Mouse (Mus musculus) midbrain, embryonic 10.5 days (tissue): ENCODE results near the gene Fam213b. TPM values are rescaled to one million over a fixed set of nuclear protein-coding genes. Genes with fewer than 3 reads are reported as not detected.

Experiments used
- DNase-seq: peaks from one replicate; pipeline ENCODE4 v3.0.0-alpha.2; 2017; ENCODE audit warnings: low spot score
- H3K27ac ChIP-seq: fragments of 300-500 bp; sonication (generic); replicated peaks from 2 replicates; pipeline ENCODE4 v1.5.1; 2016; ENCODE audit warnings: mild to moderate bottlenecking
- H3K27me3 ChIP-seq: fragments of 300-500 bp; sonication (generic); 2 replicates; pipeline ENCODE4 v1.6.1; 2016; ENCODE audit warnings: low read depth, mild to moderate bottlenecking; ENCODE audit not compliant: poor library complexity, severe bottlenecking
- H3K36me3 ChIP-seq: fragments of 300-500 bp; sonication (generic); 2 replicates; pipeline ENCODE4 v1.6.1; 2016; ENCODE audit warnings: mild to moderate bottlenecking, moderate library complexity
- H3K4me1 ChIP-seq: fragments of 300-500 bp; sonication (generic); 2 replicates; pipeline ENCODE4 v1.6.1; 2016
- H3K4me3 ChIP-seq: fragments of 300-500 bp; sonication (generic); 2 replicates; pipeline ENCODE4 v1.5.1; 2016; ENCODE audit warnings: mild to moderate bottlenecking, moderate library complexity
- H3K9me3 ChIP-seq: fragments of 300-500 bp; sonication (generic); replicated peaks from 2 replicates; pipeline ENCODE4 v1.6.1; 2016; ENCODE audit warnings: mild to moderate bottlenecking
- WGBS: fragments of 180-500 bp; shearing (Covaris S2); methylation state at CpG from one replicate; pipeline ENCODE4 v1.1.7; 2016; 5-methylcytosine and 5-hydroxymethylcytosine counted together
- polyA plus RNA-seq: library from polyadenylated mRNA; unstranded; fragments of >200 nt; fragmentation: Nextera tagmentation; extraction: Ambion mirVana; gene quantifications from 2 replicates; pipeline ENCODE4 v1.2.1, GENCODE M21; 2016

Gene Fam213b
- polyA plus RNA-seq, 1 experiment from 2014 or later = 45.9 TPM

DNA sequence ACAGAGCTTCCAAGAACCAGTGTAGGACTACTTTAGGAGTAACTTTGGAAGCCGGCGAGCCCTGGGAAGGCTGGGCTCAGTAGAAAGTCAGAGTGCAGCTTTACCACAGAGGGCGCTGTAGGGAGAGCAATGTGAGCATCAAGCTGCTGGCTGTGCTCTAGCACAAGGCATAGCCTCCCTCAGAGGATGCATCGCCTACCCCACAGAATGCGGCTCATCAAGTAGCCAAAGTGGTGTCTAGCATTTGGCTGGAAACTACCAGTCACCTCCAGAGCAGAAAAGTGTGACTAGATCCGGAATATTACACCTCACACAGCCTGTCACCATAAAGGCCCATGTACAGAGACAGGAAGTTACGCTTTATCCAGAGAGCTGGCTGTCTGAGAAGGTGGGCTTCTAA, 36.9 kb upstream of the Fam213b start:
- no peak overlapping the region for H3K27ac ChIP-seq
- no peak for DNase-seq
- H3K4me1 ChIP-seq = peaks cover 20% of the 10 kb centered on the region
- H3K9me3 ChIP-seq = no peaks in the 10 kb centered on the region
- H3K36me3 ChIP-seq = no peaks in the 10 kb centered on the region
- 76% methylated on average over 7 of the region's 7 CpGs for WGBS
- no peak overlapping the region for H3K4me3 ChIP-seq
- 0 out of 2 replicates have a peak, but pooled peaks cover 4% of the 10 kb centered on the region for H3K27me3 ChIP-seq

DNA sequence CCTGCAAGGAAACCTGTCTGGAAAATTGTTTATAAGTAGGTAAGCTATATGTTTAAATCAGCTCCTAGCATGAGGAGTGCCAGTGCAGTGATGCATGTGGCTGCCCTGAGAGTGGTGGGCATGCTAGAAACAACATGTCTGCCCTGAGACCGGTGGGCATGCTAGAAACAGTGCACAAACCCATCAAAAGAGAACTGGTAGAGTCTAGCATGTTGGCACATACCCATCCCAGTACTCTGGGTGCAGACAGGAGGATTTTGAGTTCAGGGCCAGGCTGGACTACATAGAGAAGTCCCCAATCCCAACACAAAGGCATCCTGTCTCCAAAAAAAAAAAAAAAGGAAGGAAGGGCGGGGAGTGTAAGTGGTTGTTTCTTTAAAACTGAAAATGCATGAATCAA, 35.9 kb upstream of the Fam213b start:
- no peak for DNase-seq
- H3K4me3 ChIP-seq = no peak overlapping the region
- no peaks in the 10 kb centered on the region for H3K36me3 ChIP-seq
- H3K27ac ChIP-seq = no peak overlapping the region
- H3K4me1 ChIP-seq = peaks cover 20% of the 10 kb centered on the region
- no peaks in the 10 kb centered on the region for H3K9me3 ChIP-seq
- WGBS = 93% methylated on average over 2 of the region's 2 CpGs
- H3K27me3 ChIP-seq = 0 out of 2 replicates have a peak, but pooled peaks cover 4% of the 10 kb centered on the region

DNA sequence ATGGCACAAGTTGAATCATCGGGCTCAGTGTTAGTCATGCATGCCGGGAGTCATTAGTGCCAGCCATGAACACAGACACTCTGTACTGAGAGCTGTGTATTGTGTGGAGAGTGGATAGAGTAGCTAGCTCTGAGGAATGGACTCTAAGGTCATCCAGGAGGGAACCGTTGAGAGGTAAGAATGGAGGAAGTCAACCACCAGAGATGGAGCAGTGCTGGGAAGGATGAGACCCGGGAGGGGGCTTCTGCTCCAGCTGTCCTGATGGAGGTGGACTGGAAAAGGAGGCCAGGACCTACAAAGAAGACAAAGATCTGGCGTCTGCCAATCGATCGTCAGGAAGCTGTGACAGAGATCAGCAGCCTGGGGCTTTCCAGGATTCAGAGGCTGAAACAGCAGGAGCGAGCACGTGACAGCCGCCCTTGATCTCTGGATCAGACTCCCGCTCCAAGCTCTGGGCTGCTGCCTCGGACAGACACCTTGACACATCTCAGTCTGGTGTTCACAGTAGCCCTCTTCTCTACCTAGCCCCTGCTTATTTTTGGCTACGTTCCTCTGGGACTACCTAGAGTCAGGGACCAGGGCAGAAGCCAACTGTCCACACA, 34.5 kb upstream of the Fam213b start:
- Histone ChIP-seq H3K9me3 (no peaks in the 10 kb centered on the region), H3K4me1 (peaks cover 26% of the 10 kb centered on the region), H3K4me3 (no peak overlapping the region), H3K27ac (no peak overlapping the region; the same call in 1 of the 2 replicates), H3K36me3 (no peaks in the 10 kb centered on the region), H3K27me3 (0 out of 2 replicates have a peak, but pooled peaks cover 4% of the 10 kb centered on the region)
- 64% methylated on average over 13 of the region's 13 CpGs for WGBS
- peak; percentile 32 for DNase-seq

DNA sequence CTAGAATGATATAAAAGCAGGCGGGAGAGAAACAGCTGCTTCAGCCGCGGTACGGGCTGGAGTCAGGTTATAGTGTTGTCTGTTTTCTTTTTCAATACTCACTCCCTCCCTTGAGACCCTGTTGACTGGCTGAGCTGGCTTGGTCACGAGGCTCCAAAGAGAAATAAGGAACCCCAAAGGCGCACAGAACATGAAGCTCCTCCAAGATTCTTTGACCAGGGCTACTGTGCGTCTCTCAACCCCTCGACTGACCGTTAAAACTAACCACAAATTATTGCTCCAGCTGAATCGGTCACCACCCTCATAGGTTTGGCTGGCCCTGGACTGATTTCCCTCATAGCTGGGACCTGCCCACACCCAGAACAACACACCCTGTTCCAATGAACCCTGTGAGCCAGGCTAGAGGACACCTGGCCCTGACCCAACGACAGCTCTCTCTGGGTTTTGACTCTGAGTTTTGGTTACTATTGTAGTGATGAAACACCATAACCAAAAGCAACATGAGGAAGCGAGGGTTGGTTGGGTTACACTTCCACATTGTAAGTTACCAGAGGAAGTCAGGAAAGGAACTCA, 30.2 kb upstream of the Fam213b start:
- WGBS = 83% methylated on average over 12 of the region's 12 CpGs
- Histone ChIP-seq H3K27ac (peak overlapping the region; percentile 74), H3K36me3 (no peaks in the 10 kb centered on the region), H3K27me3 (0 out of 2 replicates have a peak, but pooled peaks cover 4% of the 10 kb centered on the region), H3K9me3 (no peaks in the 10 kb centered on the region), H3K4me1 (peaks cover 32% of the 10 kb centered on the region), H3K4me3 (no peak overlapping the region)
- no peak for DNase-seq

DNA sequence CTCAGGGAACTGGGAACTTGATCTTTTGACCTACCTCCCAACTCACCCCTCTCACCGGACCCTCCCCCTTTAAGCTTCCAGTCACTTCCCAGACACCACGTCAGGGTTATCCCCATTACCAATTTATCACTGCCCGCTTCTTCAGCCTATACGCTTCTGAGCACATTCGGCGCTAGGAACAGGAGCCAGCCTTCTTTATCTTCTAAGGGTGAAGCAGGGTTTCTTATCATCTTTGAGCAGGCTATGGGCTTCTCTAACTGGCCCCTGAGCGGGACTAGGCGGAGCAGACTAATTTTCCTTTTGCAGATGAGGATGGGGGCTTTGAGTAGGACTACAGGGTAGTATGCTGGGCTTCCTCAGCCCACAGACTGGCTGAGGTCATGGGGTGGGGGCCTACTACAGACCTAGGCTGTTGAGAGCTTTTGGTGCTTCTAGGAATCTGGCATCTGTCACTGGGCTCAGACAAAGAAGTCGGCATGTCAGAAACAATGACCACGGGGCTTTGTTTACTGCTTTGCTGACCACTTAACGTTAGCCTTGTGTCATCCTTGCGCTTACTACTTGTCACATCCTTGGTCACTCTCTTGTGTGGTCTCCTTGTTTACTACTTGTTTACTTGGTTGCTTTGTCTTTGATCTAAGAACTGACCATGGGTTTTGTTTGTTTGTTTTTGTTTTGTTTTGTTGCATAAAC, 29.6 kb upstream of the Fam213b start, which contains the start of gene Tnfrsf14:
Gene Tnfrsf14, minus strand, starts transcription at position 169 of the 693 bp plus-strand sequence.
- H3K4me1 ChIP-seq = peaks cover 29% of the 10 kb centered on the region
- WGBS = 67% methylated on average over 12 of the region's 12 CpGs
- DNase-seq = no peak
- no peaks in the 10 kb centered on the region for H3K9me3 ChIP-seq
- H3K36me3 ChIP-seq = no peaks in the 10 kb centered on the region
- H3K27ac ChIP-seq = peak within 1 kb of the TSS; percentile 74
- peak within 1 kb of the TSS; percentile 26; the same call in 1 of the 2 replicates for H3K4me3 ChIP-seq
- 0 out of 2 replicates have a peak, but pooled peaks cover 4% of the 10 kb centered on the region for H3K27me3 ChIP-seq

DNA sequence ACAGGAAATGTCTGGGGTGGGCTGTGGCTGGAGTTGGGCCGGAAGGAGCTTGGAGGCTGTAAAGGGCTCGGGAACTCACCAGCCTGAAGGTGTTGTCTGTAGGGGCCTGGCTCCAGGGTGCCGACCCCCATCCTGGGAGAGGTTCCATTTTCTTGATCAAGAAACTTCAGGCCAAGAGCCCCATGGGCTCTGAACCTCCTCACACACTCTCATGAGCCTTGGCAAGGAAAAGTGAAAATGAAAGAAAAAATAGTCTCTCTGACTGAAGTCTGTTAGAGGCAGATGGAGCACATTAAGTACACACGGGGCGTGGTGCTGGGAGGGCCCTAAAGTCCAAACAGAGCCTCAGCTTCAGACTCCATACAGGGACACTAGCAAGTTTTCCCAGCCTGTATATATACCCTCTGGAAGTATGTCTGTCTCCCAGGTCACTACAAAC, 29.0 kb upstream of the Fam213b start:
- DNase-seq = no peak
- Histone ChIP-seq H3K36me3 (no peaks in the 10 kb centered on the region), H3K4me3 (peak overlapping the region; percentile 26; the same call in 1 of the 2 replicates), H3K27ac (peak overlapping the region; percentile 74), H3K9me3 (no peaks in the 10 kb centered on the region), H3K27me3 (0 out of 2 replicates have a peak, but pooled peaks cover 4% of the 10 kb centered on the region), H3K4me1 (peaks cover 23% of the 10 kb centered on the region)
- WGBS = 72% methylated on average over 5 of the region's 5 CpGs

DNA sequence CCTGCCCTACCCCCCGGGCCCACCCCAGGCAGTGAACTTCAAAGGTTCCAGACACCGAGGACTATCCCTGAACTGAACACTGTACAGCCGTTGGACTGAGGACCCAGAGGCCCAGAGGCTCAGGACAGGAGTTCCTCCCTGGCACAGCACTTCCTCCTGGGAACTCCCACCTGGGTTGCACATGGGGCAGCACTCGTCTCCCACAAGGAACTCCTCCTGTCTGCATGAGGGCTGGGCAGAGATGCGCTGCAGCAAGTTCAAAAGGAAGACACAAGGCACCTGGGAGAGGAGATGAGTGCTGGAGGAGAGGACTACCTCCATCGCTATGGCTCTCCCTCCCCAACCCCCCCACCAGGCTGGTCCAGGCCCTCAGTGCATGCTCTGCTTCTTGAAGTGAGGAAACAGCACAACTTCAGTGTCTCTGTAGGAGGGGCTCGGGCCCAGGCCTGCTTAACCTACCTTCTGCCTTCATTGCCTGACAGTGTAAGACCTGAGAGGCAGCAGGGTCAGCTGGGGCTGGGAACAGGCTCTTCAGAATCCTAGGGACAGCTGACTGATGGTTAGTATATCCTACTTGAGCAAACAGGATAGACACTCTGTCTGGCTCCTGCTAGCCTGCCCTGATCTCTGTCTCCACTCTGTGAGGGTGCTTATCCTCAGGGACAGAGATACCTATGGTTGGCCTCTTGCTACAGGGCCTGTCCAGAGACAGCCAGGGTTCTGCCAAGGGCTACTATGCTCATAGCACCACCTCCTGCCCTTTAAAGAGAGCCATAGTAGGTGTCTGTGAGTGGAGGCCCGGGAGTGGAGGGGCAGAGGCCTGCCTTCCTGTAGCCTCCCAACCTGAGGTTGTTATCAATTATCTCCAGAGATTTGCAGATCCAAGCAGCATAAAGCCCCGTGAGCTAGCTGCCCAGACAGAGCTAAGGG, 28.3 kb upstream of the Fam213b start:
- WGBS = 77% methylated on average over 9 of the region's 9 CpGs
- Histone ChIP-seq H3K4me3 (peak overlapping the region; percentile 26), H3K4me1 (peaks cover 23% of the 10 kb centered on the region), H3K27me3 (no peaks in the 10 kb centered on the region), H3K36me3 (no peaks in the 10 kb centered on the region), H3K9me3 (no peaks in the 10 kb centered on the region), H3K27ac (peak overlapping the region; percentile 74)
- no peak for DNase-seq

DNA sequence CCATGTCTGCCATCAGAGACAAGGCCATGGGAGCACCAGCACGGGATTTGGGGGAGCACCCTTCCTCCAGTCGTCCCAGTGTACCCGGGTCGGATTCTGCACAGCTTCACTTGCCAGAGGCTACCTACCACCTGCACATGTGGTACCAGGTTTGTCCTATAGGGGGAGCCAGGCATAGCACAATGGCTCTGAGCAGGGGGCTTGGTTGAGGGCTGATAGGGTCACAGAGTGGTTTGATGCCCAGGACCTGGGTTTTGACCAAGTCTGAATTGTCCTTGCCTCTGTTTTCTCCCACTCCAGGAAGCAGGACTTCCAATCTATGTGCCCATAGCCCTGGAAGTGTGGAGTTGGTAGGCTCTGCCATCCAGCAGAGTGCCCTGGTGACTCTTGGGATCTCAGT, 26.5 kb upstream of the Fam213b start:
- no peak for DNase-seq
- no peaks in the 10 kb centered on the region for H3K36me3 ChIP-seq
- H3K27me3 ChIP-seq = no peaks in the 10 kb centered on the region
- no peak overlapping the region for H3K4me3 ChIP-seq
- H3K4me1 ChIP-seq = peaks cover 23% of the 10 kb centered on the region
- WGBS = 60% methylated on average over 4 of the region's 4 CpGs
- H3K9me3 ChIP-seq = no peaks in the 10 kb centered on the region
- no peak overlapping the region for H3K27ac ChIP-seq

DNA sequence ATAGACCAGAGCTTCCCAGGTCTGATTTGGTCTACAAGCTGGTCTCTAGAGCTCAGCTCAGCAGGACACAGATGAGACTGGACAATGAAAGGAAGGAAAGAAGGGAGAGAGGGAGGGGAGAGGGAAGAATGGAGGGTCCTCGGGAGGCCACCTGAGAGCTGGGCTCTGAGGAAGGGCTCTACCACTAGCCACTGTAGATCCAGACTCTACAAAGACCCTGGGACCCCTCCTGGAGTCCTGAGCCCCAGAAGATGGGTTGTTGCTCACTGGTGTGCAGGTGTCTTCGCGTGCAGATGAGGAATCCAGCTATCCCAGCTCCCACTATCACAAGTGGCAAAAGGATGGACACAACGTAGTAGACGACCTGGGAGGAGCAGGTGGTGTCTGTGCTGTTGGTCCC, 24.0 kb upstream of the Fam213b start:
- Histone ChIP-seq H3K9me3 (no peaks in the 10 kb centered on the region), H3K4me3 (no peak overlapping the region), H3K36me3 (no peaks in the 10 kb centered on the region), H3K27ac (no peak overlapping the region), H3K4me1 (peaks cover 14% of the 10 kb centered on the region), H3K27me3 (no peaks in the 10 kb centered on the region)
- DNase-seq = no peak
- 85% methylated on average over 5 of the region's 5 CpGs for WGBS

DNA sequence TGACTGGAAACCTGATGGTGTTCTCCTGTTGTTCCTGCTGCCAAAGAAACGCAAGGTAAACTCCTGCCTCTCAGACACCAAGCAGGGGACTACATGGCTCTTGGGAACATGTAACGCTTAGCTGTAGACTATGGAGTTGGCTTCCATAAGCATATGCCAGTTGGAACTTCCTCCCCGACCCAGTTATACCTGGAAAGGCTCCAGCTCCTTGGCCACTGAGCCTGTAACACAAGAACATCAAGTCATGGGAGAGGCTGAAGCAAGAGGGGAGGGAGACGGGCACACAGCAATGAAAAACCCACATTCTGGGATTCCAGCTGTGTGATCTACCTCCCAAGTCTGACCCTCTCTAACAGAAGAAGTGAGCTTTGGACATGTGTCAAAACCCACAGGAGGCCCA, 23.4 kb upstream of the Fam213b start:
- Histone ChIP-seq H3K27me3 (no peaks in the 10 kb centered on the region), H3K4me1 (peaks cover 7% of the 10 kb centered on the region), H3K9me3 (0 out of 2 replicates have a peak, but pooled peaks cover 1% of the 10 kb centered on the region), H3K4me3 (no peak overlapping the region), H3K36me3 (no peaks in the 10 kb centered on the region), H3K27ac (no peak overlapping the region)
- WGBS = 92% methylated on average over 4 of the region's 4 CpGs
- no peak for DNase-seq

DNA sequence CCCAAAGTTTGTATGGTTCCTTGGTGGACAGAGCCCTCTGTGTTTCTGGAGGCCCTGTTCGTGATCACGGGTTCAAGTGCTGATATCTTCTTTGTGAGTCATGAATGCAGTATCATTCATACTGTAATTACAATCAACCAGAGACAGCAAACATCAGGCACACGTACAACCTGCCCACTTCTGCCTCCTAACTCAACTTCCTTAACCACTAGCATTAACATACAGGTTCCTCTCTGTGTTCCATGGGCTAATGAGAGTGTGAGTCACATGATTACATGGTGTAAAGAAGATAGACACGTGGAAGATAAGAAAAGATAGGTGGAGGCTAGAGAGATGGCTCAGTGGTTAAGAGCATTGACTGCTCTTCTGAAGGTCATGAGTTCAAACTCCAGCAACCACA, 17.7 kb upstream of the Fam213b start:
- H3K4me3 ChIP-seq = no peak overlapping the region
- H3K27ac ChIP-seq = no peak overlapping the region
- H3K4me1 ChIP-seq = peaks cover 11% of the 10 kb centered on the region
- WGBS = 88% methylated on average over 4 of the region's 4 CpGs
- H3K9me3 ChIP-seq = 0 out of 2 replicates have a peak, but pooled peaks cover 2% of the 10 kb centered on the region
- no peaks in the 10 kb centered on the region for H3K27me3 ChIP-seq
- no peak for DNase-seq
- H3K36me3 ChIP-seq = no peaks in the 10 kb centered on the region

DNA sequence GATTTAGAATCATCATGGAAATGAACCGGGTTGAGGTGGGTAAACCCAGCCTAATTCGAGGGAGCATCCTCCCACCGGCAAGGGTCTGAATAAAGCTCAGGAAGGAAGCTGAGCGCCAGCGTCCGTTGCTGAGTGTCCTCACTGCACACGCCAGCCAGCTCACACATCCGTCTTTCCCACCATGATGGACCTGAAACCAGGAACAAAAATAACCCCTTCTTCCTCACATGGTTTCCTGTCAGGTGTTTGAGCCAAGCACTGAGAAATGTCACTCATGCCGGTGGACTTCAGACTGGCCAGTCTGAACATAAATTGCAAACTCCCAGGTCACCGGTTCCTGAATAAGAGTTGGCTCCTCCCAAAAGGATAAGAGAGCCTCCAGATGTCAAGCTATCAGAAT, 16.4 kb upstream of the Fam213b start:
- 0 out of 2 replicates have a peak, but pooled peaks cover 2% of the 10 kb centered on the region for H3K9me3 ChIP-seq
- no peak overlapping the region for H3K4me3 ChIP-seq
- no peak for DNase-seq
- H3K4me1 ChIP-seq = peaks cover 25% of the 10 kb centered on the region
- H3K27ac ChIP-seq = 0 out of 2 replicates have a peak overlapping the region, but pooled peaks have one; percentile 42
- 90% methylated on average over 10 of the region's 10 CpGs for WGBS
- H3K27me3 ChIP-seq = no peaks in the 10 kb centered on the region
- no peaks in the 10 kb centered on the region for H3K36me3 ChIP-seq
